Mouse (Mus musculus): ENCODE measurements around the gene Grb14. TPM values are rescaled to one million over a fixed set of nuclear protein-coding genes. Genes with fewer than 3 reads are reported as not detected.

Grb14 gene
- 11.6 and 12.0 TPM in 2 replicates for polyA plus RNA-seq (2014; fragmentation: Nextera tagmentation; extraction: Ambion mirVana)

DNA sequence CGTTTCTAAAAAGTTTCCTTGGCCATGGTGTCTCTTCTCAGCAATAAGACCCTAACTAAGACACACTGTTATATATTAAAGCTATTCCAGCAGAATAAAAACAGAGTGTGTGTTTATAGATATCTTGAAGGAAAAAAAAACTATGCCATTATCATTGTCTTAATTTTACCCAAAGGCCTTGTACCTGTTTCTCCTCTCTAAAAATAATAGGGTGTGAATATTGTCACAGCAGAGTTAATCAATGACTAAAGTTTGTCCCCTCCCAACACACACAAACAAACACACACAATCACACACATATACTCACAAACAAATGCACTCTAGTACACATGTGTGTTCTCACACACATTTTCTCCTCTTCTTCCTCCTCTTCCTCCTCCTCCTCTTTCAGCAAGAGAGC is at the start of gene Grb14:
Gene Grb14, minus strand, starts transcription at position 101 of the 400 bp plus-strand sequence.
- 71% methylated on average over 1 of the region's 1 CpGs for WGBS
- DNase-seq (ENCODE audit: low spot score) (no peak), ATAC-seq (ENCODE audit: low read depth) (no peak)
- Histone ChIP-seq H3K9ac (ENCODE audit: low read depth, low read length) (no peak within 1 kb of the TSS), H3K4me3 (ENCODE audit: low read depth, low read length) (no peak within 1 kb of the TSS), H3K27ac (replicated peaks; ENCODE audit: low read depth, low read length) (no peak within 1 kb of the TSS), H3K27me3 (replicated peaks; ENCODE audit: control insufficient read depth, insufficient read depth, low read length) (0 out of 2 replicates have a peak, but pooled peaks cover 3% of the 10 kb centered on the region), H3K36me3 (ENCODE audit: control insufficient read depth, insufficient read depth, low read length) (no peaks in the 10 kb centered on the region), H3K4me1 (ENCODE audit: control insufficient read depth, insufficient read depth, low read length) (no peaks in the 10 kb centered on the region), H3K9me3 (ENCODE audit: control insufficient read depth, low read length) (no peaks in the 10 kb centered on the region), H3K4me2 (ENCODE audit: low read depth, low read length) (no peak within 1 kb of the TSS)

DNA sequence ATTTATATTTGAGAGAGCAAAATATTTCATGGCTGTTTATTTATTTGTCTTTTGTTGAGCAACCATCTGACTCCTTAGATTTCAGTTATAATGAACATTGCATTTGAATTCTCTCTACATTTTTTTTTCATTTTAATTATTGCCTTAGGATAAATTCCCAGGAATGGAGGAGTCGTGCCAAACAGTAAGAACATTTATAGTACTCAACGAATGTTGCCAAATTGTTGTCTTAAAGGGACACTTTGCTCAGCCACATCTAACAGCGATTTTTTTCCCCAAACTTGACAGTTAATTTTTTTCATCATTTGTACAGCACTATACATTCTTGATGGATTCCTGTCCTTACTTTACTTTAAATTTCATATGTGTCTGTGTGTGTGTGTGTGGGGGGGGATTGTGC is 47.4 kb upstream of the Grb14 start:
- WGBS, result 67% methylated on average over 3 of the region's 3 CpGs
- no peaks in the 10 kb centered on the region for H3K27me3 ChIP-seq (replicated peaks; ENCODE audit: control insufficient read depth, insufficient read depth, low read length)
- H3K9me3 ChIP-seq (ENCODE audit: control insufficient read depth, low read length), result no peaks in the 10 kb centered on the region

DNA sequence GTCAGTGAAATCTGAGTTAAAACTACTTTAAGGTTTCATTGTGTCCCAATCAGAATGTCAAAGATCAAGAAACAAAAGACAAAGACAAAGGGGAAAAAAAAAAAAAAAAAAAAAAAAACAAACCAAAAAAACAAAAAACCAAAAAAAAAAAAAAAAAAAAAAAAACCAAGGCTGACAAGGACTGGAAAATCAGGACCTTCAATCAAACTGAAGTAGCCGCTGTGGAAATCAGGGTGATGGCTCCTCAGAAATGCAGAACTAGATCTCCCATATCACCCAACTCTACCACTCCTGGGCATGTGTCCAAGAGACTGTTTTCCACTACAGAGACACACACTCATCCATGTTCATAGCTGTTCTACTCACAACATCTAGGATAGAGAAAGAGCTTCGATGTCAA is 29.0 kb upstream of the Grb14 start:
- no peaks in the 10 kb centered on the region for H3K27me3 ChIP-seq (replicated peaks; ENCODE audit: control insufficient read depth, insufficient read depth, low read length)
- H3K9ac ChIP-seq (ENCODE audit: low read depth, low read length), result no peak overlapping the region
- H3K4me1 ChIP-seq (ENCODE audit: control insufficient read depth, insufficient read depth, low read length), result no peaks in the 10 kb centered on the region
- H3K27ac ChIP-seq (replicated peaks; ENCODE audit: low read depth, low read length), result no peak overlapping the region
- ATAC-seq (ENCODE audit: low read depth), result no peak
- no peak for DNase-seq (ENCODE audit: low spot score)
- H3K36me3 ChIP-seq (ENCODE audit: control insufficient read depth, insufficient read depth, low read length), result no peaks in the 10 kb centered on the region
- no peaks in the 10 kb centered on the region for H3K9me3 ChIP-seq (ENCODE audit: control insufficient read depth, low read length)
- WGBS, result 87% methylated on average over 2 of the region's 2 CpGs
- H3K4me3 ChIP-seq (ENCODE audit: low read depth, low read length), result no peak overlapping the region
- no peak overlapping the region for H3K4me2 ChIP-seq (ENCODE audit: low read depth, low read length)

More for the DNA sequence above, 47.4 kb upstream of the Grb14 start:
- Histone ChIP-seq H3K4me2 (ENCODE audit: low read depth, low read length) (no peak overlapping the region), H3K4me1 (ENCODE audit: control insufficient read depth, insufficient read depth, low read length) (no peaks in the 10 kb centered on the region), H3K9ac (ENCODE audit: low read depth, low read length) (no peak overlapping the region), H3K36me3 (ENCODE audit: control insufficient read depth, insufficient read depth, low read length) (no peaks in the 10 kb centered on the region), H3K27ac (replicated peaks; ENCODE audit: low read depth, low read length) (no peak overlapping the region), H3K4me3 (ENCODE audit: low read depth, low read length) (no peak overlapping the region)
- ATAC-seq (ENCODE audit: low read depth) (no peak), DNase-seq (ENCODE audit: low spot score) (no peak)

DNA sequence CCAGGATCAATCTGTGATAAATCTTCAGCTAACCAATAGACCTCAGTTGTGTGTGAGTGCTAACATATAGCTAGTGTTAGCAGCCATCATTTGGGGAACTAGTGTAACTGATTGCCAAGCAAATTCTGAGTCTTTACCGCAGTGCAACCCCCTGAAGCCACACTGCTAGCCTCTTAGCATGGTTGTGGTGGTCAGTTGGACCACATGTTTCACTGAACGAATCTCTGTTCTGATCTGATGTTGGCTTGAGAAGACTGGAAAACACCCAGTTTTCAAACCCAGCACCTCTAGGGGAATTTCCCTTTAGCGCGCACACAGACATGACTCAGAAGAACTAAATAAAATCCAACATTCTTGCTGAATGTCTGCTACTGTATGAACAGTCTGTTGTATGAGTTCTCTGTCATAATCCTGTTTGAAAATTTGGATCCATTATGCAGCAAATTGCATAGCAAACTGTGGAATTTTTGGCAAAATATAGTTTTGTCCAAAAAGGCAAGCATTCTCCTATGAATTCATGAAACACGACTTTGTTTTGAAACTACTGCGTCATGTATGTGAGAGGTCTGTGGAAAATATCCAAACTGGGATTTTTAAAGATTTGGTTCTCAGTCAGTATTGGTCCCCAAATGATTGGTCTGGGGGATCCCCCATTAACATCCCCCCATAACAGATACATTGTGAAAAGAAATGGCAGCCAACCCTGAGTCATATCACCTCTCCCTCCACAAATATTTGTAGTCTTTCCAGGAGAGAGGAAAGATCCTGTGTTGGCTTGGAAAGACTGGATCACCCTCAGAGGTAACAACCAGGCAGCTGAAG is 27.6 kb upstream of the Grb14 start:
- 85% methylated on average over 6 of the region's 6 CpGs for WGBS
- Histone ChIP-seq H3K4me1 (ENCODE audit: control insufficient read depth, insufficient read depth, low read length) (no peaks in the 10 kb centered on the region), H3K4me2 (ENCODE audit: low read depth, low read length) (no peak overlapping the region), H3K27ac (replicated peaks; ENCODE audit: low read depth, low read length) (no peak overlapping the region), H3K9me3 (ENCODE audit: control insufficient read depth, low read length) (no peaks in the 10 kb centered on the region), H3K4me3 (ENCODE audit: low read depth, low read length) (no peak overlapping the region), H3K9ac (ENCODE audit: low read depth, low read length) (no peak overlapping the region), H3K27me3 (replicated peaks; ENCODE audit: control insufficient read depth, insufficient read depth, low read length) (no peaks in the 10 kb centered on the region), H3K36me3 (ENCODE audit: control insufficient read depth, insufficient read depth, low read length) (no peaks in the 10 kb centered on the region)
- no peak for ATAC-seq (ENCODE audit: low read depth)
- DNase-seq (ENCODE audit: low spot score), result no peak

DNA sequence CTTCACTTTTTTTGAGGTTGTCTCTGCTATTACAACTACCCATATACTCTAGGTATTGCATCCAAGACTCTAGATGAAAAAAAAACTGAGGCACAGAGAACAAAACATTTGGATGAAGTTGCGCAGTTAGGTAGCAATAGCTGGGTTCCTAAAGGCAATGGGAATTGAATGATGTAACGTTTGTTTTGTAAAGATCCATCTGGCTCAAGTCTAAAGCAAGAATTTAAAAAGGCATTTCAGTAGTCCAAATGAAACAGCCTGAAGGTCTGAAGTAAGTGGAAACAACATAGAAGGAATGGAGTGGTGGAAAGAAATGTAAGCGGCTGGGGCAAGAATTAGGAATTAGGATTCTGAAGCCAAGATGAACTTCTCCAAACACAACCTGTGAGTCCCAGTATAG is 26.0 kb upstream of the Grb14 start:
- Histone ChIP-seq H3K36me3 (ENCODE audit: control insufficient read depth, insufficient read depth, low read length) (no peaks in the 10 kb centered on the region), H3K9me3 (ENCODE audit: control insufficient read depth, low read length) (no peaks in the 10 kb centered on the region), H3K27me3 (replicated peaks; ENCODE audit: control insufficient read depth, insufficient read depth, low read length) (no peaks in the 10 kb centered on the region), H3K27ac (replicated peaks; ENCODE audit: low read depth, low read length) (no peak overlapping the region), H3K4me3 (ENCODE audit: low read depth, low read length) (no peak overlapping the region), H3K4me2 (ENCODE audit: low read depth, low read length) (no peak overlapping the region), H3K4me1 (ENCODE audit: control insufficient read depth, insufficient read depth, low read length) (no peaks in the 10 kb centered on the region), H3K9ac (ENCODE audit: low read depth, low read length) (no peak overlapping the region)
- ATAC-seq (ENCODE audit: low read depth) (no peak), DNase-seq (ENCODE audit: low spot score) (no peak)
- 89% methylated on average over 3 of the region's 3 CpGs for WGBS

DNA sequence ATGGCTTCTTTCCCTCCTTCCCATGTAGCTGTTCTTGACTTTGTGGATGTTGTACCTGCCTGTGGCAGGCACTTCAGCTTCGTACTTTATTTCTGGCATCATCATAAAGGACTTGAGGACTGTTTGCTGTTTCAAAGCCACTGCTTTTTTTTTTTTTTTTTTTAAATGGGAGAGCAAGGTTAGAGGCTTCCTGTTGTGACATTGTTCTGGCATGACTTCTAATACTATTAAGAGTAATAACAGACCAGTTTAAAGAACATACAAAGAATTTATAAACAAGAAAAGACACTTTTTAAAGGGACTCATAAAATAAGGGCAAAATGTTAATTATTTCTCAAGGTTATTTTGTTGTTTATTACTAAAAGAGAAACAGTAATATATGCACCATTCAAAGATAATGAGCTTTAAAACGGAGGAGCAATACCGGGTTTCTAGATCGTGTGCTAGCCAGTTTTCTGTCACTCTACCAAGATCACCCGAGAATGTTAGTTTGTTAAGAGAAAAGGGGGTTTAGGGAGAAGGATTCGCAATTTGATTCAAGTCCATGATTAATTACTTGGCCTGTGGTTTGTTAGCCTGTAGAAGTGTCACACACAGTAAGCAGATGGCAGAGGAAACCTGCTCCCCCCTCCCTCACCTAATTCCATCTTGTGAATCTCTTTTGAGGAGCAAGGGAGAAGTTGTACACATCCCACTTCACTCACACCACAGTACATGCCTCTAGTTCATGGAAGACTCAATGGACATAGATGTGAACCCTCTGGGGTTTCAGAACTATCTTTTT is 23.6 kb upstream of the Grb14 start:
- Histone ChIP-seq H3K9me3 (ENCODE audit: control insufficient read depth, low read length) (no peaks in the 10 kb centered on the region), H3K4me1 (ENCODE audit: control insufficient read depth, insufficient read depth, low read length) (no peaks in the 10 kb centered on the region), H3K27ac (replicated peaks; ENCODE audit: low read depth, low read length) (no peak overlapping the region), H3K9ac (ENCODE audit: low read depth, low read length) (no peak overlapping the region), H3K36me3 (ENCODE audit: control insufficient read depth, insufficient read depth, low read length) (no peaks in the 10 kb centered on the region), H3K4me2 (ENCODE audit: low read depth, low read length) (no peak overlapping the region), H3K4me3 (ENCODE audit: low read depth, low read length) (no peak overlapping the region), H3K27me3 (replicated peaks; ENCODE audit: control insufficient read depth, insufficient read depth, low read length) (no peaks in the 10 kb centered on the region)
- ATAC-seq (ENCODE audit: low read depth) (no peak), DNase-seq (ENCODE audit: low spot score) (no peak)
- WGBS, result 79% methylated on average over 6 of the region's 6 CpGs

DNA sequence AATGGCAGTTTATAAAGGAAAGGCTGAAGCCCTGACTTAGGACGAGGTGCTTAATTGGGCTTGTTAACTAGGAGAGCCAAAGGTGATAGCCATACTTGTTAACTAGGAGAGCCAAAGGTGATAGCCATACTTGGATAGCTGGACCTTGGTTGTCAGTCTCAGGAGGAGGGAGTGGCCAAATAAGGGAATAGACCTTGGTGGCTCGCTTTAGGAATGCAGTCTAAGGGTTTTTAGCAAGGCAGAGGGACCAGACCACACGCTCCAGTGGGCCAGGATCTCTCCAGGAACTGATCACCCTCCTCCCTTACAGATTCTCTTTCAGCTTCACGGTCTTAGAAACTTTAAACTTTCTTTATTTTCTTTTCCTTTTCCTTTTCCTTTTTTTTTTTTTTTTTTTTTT is 13.4 kb upstream of the Grb14 start:
- DNase-seq (ENCODE audit: low spot score), result no peak
- 40% methylated on average over 4 of the region's 4 CpGs for WGBS
- H3K9ac ChIP-seq (ENCODE audit: low read depth, low read length), result no peak overlapping the region
- no peaks in the 10 kb centered on the region for H3K9me3 ChIP-seq (ENCODE audit: control insufficient read depth, low read length)
- ATAC-seq (ENCODE audit: low read depth), result no peak
- no peaks in the 10 kb centered on the region for H3K4me1 ChIP-seq (ENCODE audit: control insufficient read depth, insufficient read depth, low read length)
- H3K36me3 ChIP-seq (ENCODE audit: control insufficient read depth, insufficient read depth, low read length), result no peaks in the 10 kb centered on the region
- no peak overlapping the region for H3K4me3 ChIP-seq (ENCODE audit: low read depth, low read length)
- H3K4me2 ChIP-seq (ENCODE audit: low read depth, low read length), result no peak overlapping the region
- no peak overlapping the region for H3K27ac ChIP-seq (replicated peaks; ENCODE audit: low read depth, low read length)
- H3K27me3 ChIP-seq (replicated peaks; ENCODE audit: control insufficient read depth, insufficient read depth, low read length), result no peaks in the 10 kb centered on the region

DNA sequence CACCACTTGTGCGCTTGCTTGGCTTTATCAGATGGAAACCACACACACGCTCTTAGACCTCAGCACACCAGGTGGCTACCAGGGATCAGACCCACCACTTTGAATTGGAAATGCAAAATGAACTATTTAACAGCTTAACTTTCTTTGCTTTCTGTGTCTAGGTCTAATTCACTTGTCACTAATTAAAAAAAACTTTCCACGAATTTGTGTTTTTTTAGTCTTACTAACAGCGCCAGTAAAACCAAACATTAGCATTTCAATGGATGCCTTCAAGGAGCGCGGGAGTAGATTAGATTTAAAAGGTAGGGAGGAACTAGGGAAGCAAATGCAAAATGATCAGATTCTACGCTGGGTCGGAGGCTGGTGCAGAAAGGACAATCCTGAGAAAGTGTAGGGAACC is 12.8 kb upstream of the Grb14 start:
- 39% methylated on average over 8 of the region's 8 CpGs for WGBS
- H3K4me3 ChIP-seq (ENCODE audit: low read depth, low read length), result no peak overlapping the region

More for the DNA sequence above, 12.8 kb upstream of the Grb14 start:
- Histone ChIP-seq H3K27ac (replicated peaks; ENCODE audit: low read depth, low read length) (no peak overlapping the region), H3K4me2 (ENCODE audit: low read depth, low read length) (no peak overlapping the region), H3K9me3 (ENCODE audit: control insufficient read depth, low read length) (no peaks in the 10 kb centered on the region), H3K4me1 (ENCODE audit: control insufficient read depth, insufficient read depth, low read length) (no peaks in the 10 kb centered on the region), H3K27me3 (replicated peaks; ENCODE audit: control insufficient read depth, insufficient read depth, low read length) (no peaks in the 10 kb centered on the region), H3K36me3 (ENCODE audit: control insufficient read depth, insufficient read depth, low read length) (no peaks in the 10 kb centered on the region), H3K9ac (ENCODE audit: low read depth, low read length) (no peak overlapping the region)
- no peak for DNase-seq (ENCODE audit: low spot score)
- ATAC-seq (ENCODE audit: low read depth), result no peak

Data from embryonic facial prominence, embryonic 14.5 days (tissue).